Mouse (Mus musculus) liver, embryonic 12.5 days (tissue): ENCODE measurements at regions not wholly inside any gene's neighbourhood (a gene's known extent, or its start where the extent isn't known, plus 50 kb on each side); places are given as distances from the start of the nearest gene placed in this dataset.

Experiments
- ATAC-seq: fragments of 200-750 bp; cut with Nextera tagmentation; 2 replicates; pipeline ENCODE4 v1.8.0; 2017; ENCODE audit warnings: moderate number of reproducible peaks, mild to moderate bottlenecking, moderate library complexity
- H3K27ac ChIP-seq: fragments of 300-500 bp; sonication (generic); 2 replicates; pipeline ENCODE4 v1.5.1; 2016; ENCODE audit warnings: mild to moderate bottlenecking
- H3K27me3 ChIP-seq: fragments of 300-500 bp; sonication (generic); replicated peaks from 2 replicates; pipeline ENCODE4 v1.6.1; 2016; ENCODE audit warnings: mild to moderate bottlenecking, moderate library complexity
- H3K36me3 ChIP-seq: fragments of 300-500 bp; sonication (generic); 2 replicates; pipeline ENCODE4 v1.6.1; 2016; ENCODE audit warnings: mild to moderate bottlenecking, moderate library complexity
- H3K4me1 ChIP-seq: fragments of 300-500 bp; sonication (generic); 2 replicates; pipeline ENCODE4 v1.6.1; 2016
- H3K4me2 ChIP-seq: fragments of 300-500 bp; sonication (generic); 2 replicates; pipeline ENCODE4 v1.6.1; 2016; ENCODE audit warnings: mild to moderate bottlenecking, moderate library complexity
- H3K4me3 ChIP-seq: fragments of 300-500 bp; sonication (generic); 2 replicates; pipeline ENCODE4 v1.5.1; 2016; ENCODE audit warnings: mild to moderate bottlenecking, moderate library complexity
- H3K9ac ChIP-seq: fragments of 300-500 bp; sonication (generic); 2 replicates; pipeline ENCODE4 v1.6.1; 2016; ENCODE audit warnings: mild to moderate bottlenecking, moderate library complexity
- H3K9me3 ChIP-seq: fragments of 300-500 bp; sonication (generic); replicated peaks from 2 replicates; pipeline ENCODE4 v1.6.1; 2016; ENCODE audit warnings: mild to moderate bottlenecking, moderate library complexity
- WGBS: fragments of 180-500 bp; shearing (Covaris S2); methylation state at CpG from one replicate; pipeline ENCODE4 v1.1.7; 2016; ENCODE audit not compliant: insufficient replicate concordance; 5-methylcytosine and 5-hydroxymethylcytosine counted together

- peaks cover 58% of the 10 kb centered on the region for H3K4me1 ChIP-seq
Measured at GRCm38 (mm10) chr2:30723059-30723587, 80.3 kb downstream of the 1700001O22Rik start.

DNA sequence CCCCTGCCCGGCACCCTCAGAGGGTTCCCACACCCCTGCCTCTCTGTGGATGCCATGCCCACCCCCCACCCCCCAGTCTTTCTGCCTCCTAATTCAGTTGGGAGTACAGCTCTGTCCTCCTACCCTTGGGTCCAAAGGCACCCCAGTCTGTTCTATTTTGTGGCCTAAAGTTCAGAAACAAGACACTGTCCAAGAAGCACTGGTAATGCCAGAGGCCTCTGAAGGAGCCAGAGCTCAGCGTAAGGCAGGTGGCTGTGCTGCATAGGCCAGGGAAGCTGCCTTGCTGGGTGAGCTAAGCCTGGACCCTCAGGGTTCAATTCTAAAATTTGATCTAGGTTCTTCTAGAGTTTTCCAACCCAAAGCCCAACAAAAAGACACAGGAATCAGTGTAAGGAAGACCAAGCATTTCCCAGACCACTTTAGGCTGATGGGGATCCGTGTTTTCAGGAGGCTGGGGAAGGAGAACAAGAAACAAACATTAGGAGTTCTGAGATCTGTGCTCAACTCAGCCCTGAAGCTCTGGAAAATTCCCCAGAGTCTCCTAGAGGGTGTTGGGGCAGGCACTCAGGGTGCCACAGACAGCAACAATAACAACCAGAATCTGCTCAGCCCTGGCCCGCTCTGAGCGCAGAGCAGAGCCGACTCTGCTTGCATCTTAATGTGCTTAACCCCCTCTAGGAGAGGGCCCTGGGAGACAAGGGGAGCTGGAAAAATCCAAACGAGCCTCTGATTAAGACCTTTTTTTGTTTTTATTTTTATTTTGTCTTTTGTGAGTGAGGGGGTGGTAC lies 81.0 kb downstream of the 1700001O22Rik start:
- no peak for ATAC-seq
- H3K27ac ChIP-seq, result peak overlapping the region; percentile 59
- H3K9ac ChIP-seq, result no peak overlapping the region
- peaks cover 64% of the 10 kb centered on the region for H3K4me1 ChIP-seq
- H3K9me3 ChIP-seq, result no peaks in the 10 kb centered on the region
- no peak overlapping the region for H3K4me3 ChIP-seq
- WGBS, result 60% methylated on average over 7 of the region's 7 CpGs
- H3K4me2 ChIP-seq, result no peak overlapping the region
- peaks cover 66% of the 10 kb centered on the region for H3K27me3 ChIP-seq
- no peaks in the 10 kb centered on the region for H3K36me3 ChIP-seq

More at GRCm38 (mm10) chr2:30723059-30723587, 80.3 kb downstream of the 1700001O22Rik start:
- no peak overlapping the region for H3K4me3 ChIP-seq
- H3K27ac ChIP-seq, result no peak overlapping the region
- 45% methylated on average over 10 of the region's 10 CpGs for WGBS
- no peaks in the 10 kb centered on the region for H3K36me3 ChIP-seq
- H3K27me3 ChIP-seq, result peaks cover 59% of the 10 kb centered on the region
- no peak overlapping the region for H3K4me2 ChIP-seq
- no peak for ATAC-seq
- H3K9me3 ChIP-seq, result no peaks in the 10 kb centered on the region
- H3K9ac ChIP-seq, result no peak overlapping the region

- peak overlapping the region; percentile 79 for H3K27ac ChIP-seq
Measured at GRCm38 (mm10) chr2:30721473-30722262, 81.8 kb downstream of the 1700001O22Rik start.

DNA sequence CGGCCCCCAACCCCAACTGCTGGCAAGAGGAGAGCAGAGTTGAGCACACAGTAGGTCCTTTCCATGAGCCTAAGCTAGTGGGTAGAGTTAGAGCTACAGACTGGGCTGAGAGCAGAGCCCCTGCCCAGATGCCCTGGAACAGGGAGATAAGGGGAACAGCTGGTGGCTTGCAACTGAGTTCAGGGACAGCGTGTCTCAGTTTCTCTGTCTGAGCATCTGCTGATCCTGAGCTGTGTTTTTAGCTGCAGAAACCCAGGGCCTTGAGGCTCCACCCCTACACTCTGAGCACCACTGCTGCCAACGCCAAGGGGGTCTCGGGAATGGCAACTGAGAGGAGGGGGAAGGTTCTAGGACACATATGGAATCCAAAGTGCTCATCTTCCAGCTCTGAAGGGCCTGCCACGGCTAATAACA lies 82.4 kb downstream of the 1700001O22Rik start:
- Histone ChIP-seq H3K4me3 (no peak overlapping the region), H3K27me3 (peaks cover 68% of the 10 kb centered on the region), H3K9ac (no peak overlapping the region), H3K4me2 (no peak overlapping the region), H3K36me3 (no peaks in the 10 kb centered on the region), H3K27ac (peak overlapping the region; percentile 79), H3K9me3 (no peaks in the 10 kb centered on the region), H3K4me1 (peaks cover 78% of the 10 kb centered on the region)
- ATAC-seq, result no peak; the same call in 1 of the 2 replicates
- 32% methylated on average over 5 of the region's 5 CpGs for WGBS

More at GRCm38 (mm10) chr2:30721473-30722262, 81.8 kb downstream of the 1700001O22Rik start:
- Histone ChIP-seq H3K4me1 (peaks cover 72% of the 10 kb centered on the region), H3K9me3 (no peaks in the 10 kb centered on the region), H3K9ac (no peak overlapping the region), H3K36me3 (no peaks in the 10 kb centered on the region), H3K27me3 (peaks cover 68% of the 10 kb centered on the region), H3K4me2 (no peak overlapping the region), H3K4me3 (no peak overlapping the region)
- ATAC-seq, result no peak
- 51% methylated on average over 12 of the region's 12 CpGs for WGBS

DNA sequence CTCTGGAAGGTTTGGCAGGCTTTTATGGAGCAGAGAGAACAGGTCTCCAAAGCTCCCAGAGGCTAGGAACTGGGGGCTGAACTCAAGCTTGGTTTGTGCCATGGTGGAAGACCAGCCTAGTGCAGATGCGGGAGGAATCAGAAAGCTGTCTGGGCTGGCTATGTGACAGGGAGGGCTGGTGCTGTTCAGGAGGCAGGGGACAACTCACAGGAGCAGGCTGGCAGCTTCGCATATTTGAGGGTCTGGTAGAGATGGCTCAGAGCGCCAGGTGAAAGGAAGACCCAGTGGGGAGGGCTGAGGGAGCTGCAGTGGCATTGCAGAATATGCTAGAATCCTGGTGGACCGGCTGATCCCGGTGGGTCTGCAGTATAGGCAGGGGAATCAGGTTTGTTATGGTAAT lies 83.2 kb downstream of the 1700001O22Rik start:
- Histone ChIP-seq H3K4me2 (no peak overlapping the region), H3K4me1 (peaks cover 79% of the 10 kb centered on the region), H3K27ac (peak overlapping the region; percentile 79), H3K36me3 (no peaks in the 10 kb centered on the region), H3K9ac (0 out of 2 replicates have a peak overlapping the region, but pooled peaks have one; percentile 28), H3K9me3 (no peaks in the 10 kb centered on the region), H3K4me3 (no peak overlapping the region), H3K27me3 (peaks cover 68% of the 10 kb centered on the region)
- 71% methylated on average over 5 of the region's 5 CpGs for WGBS
- no peak for ATAC-seq

- peaks cover 68% of the 10 kb centered on the region for H3K27me3 ChIP-seq
- no peak for ATAC-seq
- peak overlapping the region; percentile 28 for H3K9ac ChIP-seq
- peak overlapping the region; percentile 79 for H3K27ac ChIP-seq
- H3K36me3 ChIP-seq, result no peaks in the 10 kb centered on the region
- 36% methylated on average over 8 of the region's 8 CpGs for WGBS
- peaks cover 77% of the 10 kb centered on the region for H3K4me1 ChIP-seq
- H3K4me2 ChIP-seq, result peak overlapping the region; percentile 62
- H3K9me3 ChIP-seq, result no peaks in the 10 kb centered on the region
- H3K4me3 ChIP-seq, result no peak overlapping the region
Measured at GRCm38 (mm10) chr2:30719611-30720290, 83.7 kb downstream of the 1700001O22Rik start.

GRCm38 (mm10) chr2:30718741-30719381 lies 84.6 kb downstream of the 1700001O22Rik start:
- Histone ChIP-seq H3K36me3 (no peaks in the 10 kb centered on the region), H3K27me3 (peaks cover 68% of the 10 kb centered on the region), H3K9me3 (no peaks in the 10 kb centered on the region), H3K4me1 (peaks cover 75% of the 10 kb centered on the region), H3K27ac (peak overlapping the region; percentile 79), H3K9ac (peak overlapping the region; percentile 28), H3K4me3 (peak overlapping the region; percentile 28), H3K4me2 (peak overlapping the region; percentile 62)
- ATAC-seq, result peak; percentile 45
- under 1% methylated on average over 29 of the region's 29 CpGs for WGBS

DNA sequence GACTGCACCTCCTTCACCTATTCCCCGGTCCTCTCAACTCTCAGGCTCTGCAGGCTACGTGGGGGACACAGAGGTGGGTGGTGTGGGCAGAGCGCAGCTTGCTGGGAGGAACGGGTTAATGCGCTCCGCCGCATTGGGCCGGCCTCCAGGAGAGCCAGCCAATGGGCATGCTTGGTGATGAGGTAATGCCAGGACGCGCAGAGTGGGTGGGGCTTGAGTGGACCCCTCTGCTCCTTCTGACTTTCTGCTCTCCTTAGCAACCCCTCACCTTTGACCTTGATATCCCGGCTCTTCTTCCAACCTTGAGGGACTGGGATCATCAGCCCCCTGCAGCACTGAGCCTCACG lies 85.2 kb downstream of the 1700001O22Rik start:
- H3K27ac ChIP-seq, result peak overlapping the region; percentile 79
- H3K4me1 ChIP-seq, result peaks cover 74% of the 10 kb centered on the region
- H3K9me3 ChIP-seq, result no peaks in the 10 kb centered on the region
- no peaks in the 10 kb centered on the region for H3K36me3 ChIP-seq
- peak overlapping the region; percentile 28 for H3K4me3 ChIP-seq
- peaks cover 72% of the 10 kb centered on the region for H3K27me3 ChIP-seq
- ATAC-seq, result peak; percentile 45; the same call in 1 of the 2 replicates
- H3K4me2 ChIP-seq, result peak overlapping the region; percentile 62
- H3K9ac ChIP-seq, result peak overlapping the region; percentile 28; the same call in 1 of the 2 replicates
- 0% methylated on average over 12 of the region's 12 CpGs for WGBS

- H3K4me3 ChIP-seq, result peak overlapping the region; percentile 28; the same call in 1 of the 2 replicates
- H3K9ac ChIP-seq, result no peak overlapping the region
- peak overlapping the region; percentile 79 for H3K27ac ChIP-seq
- H3K9me3 ChIP-seq, result no peaks in the 10 kb centered on the region
- H3K4me2 ChIP-seq, result peak overlapping the region; percentile 62
- WGBS, result 12% methylated on average over 16 of the region's 16 CpGs
- peaks cover 78% of the 10 kb centered on the region for H3K27me3 ChIP-seq
- no peak for ATAC-seq
- H3K36me3 ChIP-seq, result no peaks in the 10 kb centered on the region
- H3K4me1 ChIP-seq, result peaks cover 77% of the 10 kb centered on the region
Measured at GRCm38 (mm10) chr2:30717566-30718328, 85.7 kb downstream of the 1700001O22Rik start.

DNA sequence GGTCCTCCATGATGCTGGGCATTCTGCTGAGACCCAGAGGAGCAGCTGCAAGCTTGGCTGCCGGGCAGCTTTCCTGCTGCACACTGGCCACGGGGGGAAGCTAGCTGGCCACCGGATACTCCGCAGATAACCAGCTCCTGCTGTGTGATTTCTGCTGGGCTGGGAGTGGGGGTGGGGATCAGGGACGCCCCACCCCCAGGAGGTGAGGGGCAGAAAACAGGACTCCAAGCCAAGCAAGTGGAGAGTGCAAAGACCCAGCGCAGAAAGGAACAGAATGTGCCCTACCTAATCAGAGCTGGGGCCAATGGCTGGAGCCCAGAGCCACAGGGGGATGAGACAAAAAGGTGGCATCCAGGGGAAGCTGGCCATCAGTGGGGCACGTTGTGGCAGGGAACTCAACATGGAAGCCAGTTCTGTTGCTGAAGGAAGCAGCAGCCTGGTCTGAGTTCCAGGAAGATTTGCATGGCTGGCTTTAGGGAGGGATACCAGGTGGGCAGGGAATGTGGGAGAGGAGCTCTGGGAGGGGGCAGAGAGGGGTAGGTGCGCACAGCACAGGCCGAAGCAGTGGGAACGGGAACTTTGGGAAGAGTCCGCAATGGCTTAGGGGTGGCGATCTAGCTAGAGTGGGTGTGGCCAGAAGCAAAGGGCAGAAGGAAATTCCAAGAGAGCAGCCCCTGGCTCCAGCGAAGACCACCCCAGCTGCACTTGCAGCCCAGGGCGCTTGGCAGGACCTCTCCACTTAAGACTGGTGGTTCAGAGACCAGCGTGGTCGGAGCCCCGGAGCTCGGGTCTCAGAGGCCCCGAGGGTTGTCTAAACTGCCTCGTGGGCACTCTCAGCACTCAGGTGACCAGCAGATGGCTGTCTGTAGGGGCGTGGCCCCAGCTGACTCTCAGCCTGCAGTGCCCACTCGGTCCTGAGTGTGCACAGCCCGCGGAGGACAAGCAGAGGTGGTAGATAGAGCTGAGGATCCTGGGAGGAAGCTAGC lies 86.6 kb downstream of the 1700001O22Rik start:
- Histone ChIP-seq H3K9me3 (no peaks in the 10 kb centered on the region), H3K4me1 (peaks cover 80% of the 10 kb centered on the region), H3K27ac (peak overlapping the region; percentile 79), H3K4me3 (0 out of 2 replicates have a peak overlapping the region, but pooled peaks have one; percentile 8), H3K36me3 (no peaks in the 10 kb centered on the region), H3K4me2 (peak overlapping the region; percentile 62), H3K27me3 (peaks cover 87% of the 10 kb centered on the region), H3K9ac (no peak overlapping the region)
- under 1% methylated on average over 24 of the region's 24 CpGs for WGBS
- ATAC-seq, result no peak
